Mouse (Mus musculus): Measurements from ENCODE around the gene Gm47289. TPM values are rescaled to one million over a fixed set of nuclear protein-coding genes. Genes with fewer than 3 reads are reported as not detected.
A peak's percentile ranks its signal among the peaks of the same experiment; 100 is the strongest.

Gm47289 gene
- polyA plus RNA-seq, 2 experiments: not detected

DNA sequence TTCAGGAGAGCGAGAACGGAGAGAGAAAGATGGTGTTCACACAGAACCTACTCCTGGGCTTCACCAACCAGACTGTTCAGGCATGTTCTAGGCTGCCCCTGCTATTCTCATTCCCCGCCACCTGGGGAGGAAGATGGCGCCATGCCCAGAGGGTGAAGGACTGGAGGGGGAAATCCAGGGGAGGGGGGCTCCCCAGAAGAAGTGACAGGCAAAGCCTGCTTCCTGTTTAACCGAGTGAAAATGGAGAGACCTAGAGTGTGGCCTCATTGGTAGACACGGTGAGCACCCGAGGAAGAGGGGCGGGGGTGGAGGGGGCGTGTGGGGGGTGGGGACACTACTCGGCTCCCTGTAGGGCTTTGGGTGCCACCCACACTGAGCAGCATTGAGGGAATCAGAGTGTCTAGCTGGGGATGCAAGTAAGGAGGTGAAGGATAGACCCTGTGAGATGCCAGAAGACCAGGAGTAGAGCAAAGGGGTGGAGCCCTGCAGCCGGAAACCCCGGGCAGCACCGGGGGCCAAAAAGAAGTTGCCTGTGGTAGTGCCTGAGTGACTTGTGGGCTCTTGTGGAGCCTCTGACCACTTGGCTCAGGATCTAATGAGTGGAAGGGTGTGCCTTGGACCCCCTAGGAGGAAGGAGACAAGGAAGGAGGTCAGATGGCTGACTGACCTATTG, 12.7 kb upstream of the Gm47289 start:
- Histone ChIP-seq H3K27ac (no peak overlapping the region), H3K4me3 (ENCODE audit: insufficient read depth in 1 of 2, low read depth in 2 of 2, low read length in 2 of 2) (no peak overlapping the region), H3K27me3 (ENCODE audit: control insufficient read depth, insufficient read depth, low read length) (no peaks in the 10 kb centered on the region), H3K9ac (replicated peaks) (no peak overlapping the region), H3K9me3 (ENCODE audit: control insufficient read depth, low read length) (no peaks in the 10 kb centered on the region), H3K4me2 (ENCODE audit: low read depth) (no peak overlapping the region), H3K4me1 (replicated peaks; ENCODE audit: control insufficient read depth in 2 of 2, insufficient read depth in 2 of 2, low read length in 1 of 2) (no peaks in the 10 kb centered on the region), H3K36me3 (replicated peaks; ENCODE audit: control insufficient read depth, insufficient read depth, low read depth) (no peaks in the 10 kb centered on the region)
- 58% methylated on average over 13 of the region's 13 CpGs for WGBS (ENCODE audit: insufficient replicate concordance)
- DNase-seq (ENCODE audit: low read depth in 3 of 3, low spot score in 3 of 3) (no peak), ATAC-seq (ENCODE audit: insufficient read depth) (no peak)
- no peak for TF ChIP-seq EP300 (IDR thresholded peaks at IDR 0.05; ENCODE audit: low read depth)
- TF ChIP-seq CTCF (IDR thresholded peaks at IDR 0.05; ENCODE audit: low read depth): no peak

DNA sequence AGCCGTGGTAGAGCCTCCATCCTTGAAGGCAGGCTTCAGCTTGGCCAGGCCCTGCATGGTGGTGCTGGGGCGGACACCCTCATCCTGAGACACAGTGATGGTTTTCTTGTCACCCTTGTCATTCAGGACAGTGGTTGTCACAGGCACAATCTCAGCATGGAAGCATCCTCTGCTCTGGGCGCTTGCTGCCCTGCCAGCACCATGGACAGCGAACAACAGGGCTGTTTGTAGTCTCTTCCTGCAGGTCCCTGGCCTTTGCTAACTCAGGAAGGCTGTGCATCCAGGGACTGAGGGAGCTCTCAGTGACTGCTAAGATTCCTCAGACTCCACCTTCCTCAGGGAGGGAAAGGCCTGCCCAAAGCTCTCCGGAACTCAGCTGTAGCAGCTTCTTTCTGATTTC, 9.4 kb upstream of the Gm47289 start:
- no peaks in the 10 kb centered on the region for H3K36me3 ChIP-seq (replicated peaks; ENCODE audit: control insufficient read depth, insufficient read depth, low read depth)
- no peak overlapping the region for H3K27ac ChIP-seq
- TF ChIP-seq EP300 (IDR thresholded peaks at IDR 0.05; ENCODE audit: low read depth): no peak
- TF ChIP-seq CTCF (IDR thresholded peaks at IDR 0.05; ENCODE audit: low read depth): no peak
- no peaks in the 10 kb centered on the region for H3K9me3 ChIP-seq (ENCODE audit: control insufficient read depth, low read length)
- 15% methylated on average over 5 of the region's 5 CpGs for WGBS (ENCODE audit: insufficient replicate concordance)
- no peak overlapping the region for H3K4me2 ChIP-seq (ENCODE audit: low read depth)
- ATAC-seq (ENCODE audit: insufficient read depth): no peak
- H3K27me3 ChIP-seq (ENCODE audit: control insufficient read depth, insufficient read depth, low read length): no peaks in the 10 kb centered on the region
- H3K4me3 ChIP-seq (ENCODE audit: insufficient read depth in 1 of 2, low read depth in 2 of 2, low read length in 2 of 2): no peak overlapping the region
- DNase-seq (ENCODE audit: low read depth in 3 of 3, low spot score in 3 of 3): no peak
- no peaks in the 10 kb centered on the region for H3K4me1 ChIP-seq (replicated peaks; ENCODE audit: control insufficient read depth in 2 of 2, insufficient read depth in 2 of 2, low read length in 1 of 2)
- H3K9ac ChIP-seq (replicated peaks): no peak overlapping the region

DNA sequence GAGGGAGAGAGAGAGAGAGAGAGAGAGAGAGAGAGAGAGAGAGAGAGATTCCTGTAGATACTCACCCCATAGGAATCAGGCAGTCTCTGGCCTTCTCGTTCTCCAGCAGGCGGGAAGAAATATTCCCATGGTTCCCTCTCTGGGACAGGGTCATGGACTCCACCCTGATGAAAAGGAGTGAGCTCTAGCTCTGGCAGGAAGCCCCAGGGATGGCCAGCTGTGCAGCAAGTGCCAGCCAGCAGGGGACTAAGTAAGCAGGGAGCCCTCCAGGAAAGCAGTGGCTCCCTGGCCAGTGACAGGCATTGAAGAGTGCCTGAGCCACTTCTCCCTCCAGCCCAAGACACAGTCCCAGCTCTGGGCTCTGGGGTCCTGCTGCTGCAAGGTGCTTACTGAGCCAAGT, 7.2 kb upstream of the Gm47289 start:
- WGBS (ENCODE audit: insufficient replicate concordance): 61% methylated on average over 2 of the region's 2 CpGs
- DNase-seq (ENCODE audit: low read depth in 3 of 3, low spot score in 3 of 3) (no peak), ATAC-seq (ENCODE audit: insufficient read depth) (no peak)
- Histone ChIP-seq H3K4me3 (ENCODE audit: insufficient read depth in 1 of 2, low read depth in 2 of 2, low read length in 2 of 2) (no peak overlapping the region), H3K4me1 (replicated peaks; ENCODE audit: control insufficient read depth in 2 of 2, insufficient read depth in 2 of 2, low read length in 1 of 2) (no peaks in the 10 kb centered on the region), H3K4me2 (ENCODE audit: low read depth) (no peak overlapping the region), H3K36me3 (replicated peaks; ENCODE audit: control insufficient read depth, insufficient read depth, low read depth) (no peaks in the 10 kb centered on the region), H3K27me3 (ENCODE audit: control insufficient read depth, insufficient read depth, low read length) (peaks cover 7% of the 10 kb centered on the region), H3K9me3 (ENCODE audit: control insufficient read depth, low read length) (no peaks in the 10 kb centered on the region), H3K9ac (replicated peaks) (no peak overlapping the region), H3K27ac (no peak overlapping the region)
- TF ChIP-seq EP300 (IDR thresholded peaks at IDR 0.05; ENCODE audit: low read depth): no peak
- no peak for TF ChIP-seq CTCF (IDR thresholded peaks at IDR 0.05; ENCODE audit: low read depth)

DNA sequence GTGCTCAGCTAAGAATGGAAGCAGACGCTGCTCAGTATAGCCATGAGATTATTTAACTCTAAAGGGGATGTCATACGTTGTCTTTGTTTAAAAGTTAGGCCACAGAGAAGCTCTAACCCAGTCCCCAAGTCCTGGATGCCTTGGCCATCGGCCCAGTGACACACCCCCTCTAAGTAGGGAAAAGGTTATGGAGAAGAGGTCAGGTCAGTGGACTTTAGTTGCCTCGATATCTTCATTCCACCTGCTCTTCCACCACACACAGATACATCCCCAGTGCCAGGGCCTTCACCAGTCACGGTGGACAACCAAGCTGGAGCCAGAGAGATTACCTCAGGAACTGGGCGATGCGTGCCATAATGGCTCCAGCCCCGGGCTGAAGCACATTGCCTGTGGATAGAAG, 3.5 kb upstream of the Gm47289 start:
- Histone ChIP-seq H3K27ac (no peak overlapping the region), H3K36me3 (replicated peaks; ENCODE audit: control insufficient read depth, insufficient read depth, low read depth) (no peaks in the 10 kb centered on the region), H3K4me1 (replicated peaks; ENCODE audit: control insufficient read depth in 2 of 2, insufficient read depth in 2 of 2, low read length in 1 of 2) (0 out of 4 replicates have a peak, but pooled peaks cover 0 to 3% of the 10 kb centered on the region in 2 experiments), H3K9me3 (ENCODE audit: control insufficient read depth, low read length) (no peaks in the 10 kb centered on the region), H3K9ac (replicated peaks) (no peak overlapping the region), H3K27me3 (ENCODE audit: control insufficient read depth, insufficient read depth, low read length) (peaks cover 7% of the 10 kb centered on the region), H3K4me3 (ENCODE audit: insufficient read depth in 1 of 2, low read depth in 2 of 2, low read length in 2 of 2) (no peak overlapping the region), H3K4me2 (ENCODE audit: low read depth) (no peak overlapping the region)
- no peak for TF ChIP-seq CTCF (IDR thresholded peaks at IDR 0.05; ENCODE audit: low read depth)
- WGBS (ENCODE audit: insufficient replicate concordance): 50% methylated on average over 8 of the region's 8 CpGs
- ATAC-seq (ENCODE audit: insufficient read depth) (no peak), DNase-seq (ENCODE audit: low read depth in 3 of 3, low spot score in 3 of 3) (no peak)

DNA sequence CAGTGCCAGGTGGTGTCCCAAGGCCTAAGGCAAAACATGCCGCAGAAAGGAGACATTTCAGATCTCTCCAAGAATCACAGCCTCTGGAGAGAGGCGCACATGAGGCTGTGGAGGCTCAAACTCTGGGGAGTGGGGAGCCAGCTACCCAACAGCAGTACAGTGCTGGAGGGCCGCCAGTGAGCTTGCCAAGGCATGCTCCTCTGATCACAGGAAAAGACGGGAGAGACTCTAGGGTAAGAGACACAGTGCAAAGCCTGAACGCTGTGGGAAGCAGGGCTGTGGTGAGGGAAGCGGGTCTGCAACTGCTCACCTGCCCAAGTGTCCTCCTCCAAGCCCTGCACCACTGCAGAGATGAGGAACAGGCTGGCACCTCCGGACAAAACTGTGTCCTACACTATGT, 3.1 kb upstream of the Gm47289 start:
- peaks cover 7% of the 10 kb centered on the region for H3K27me3 ChIP-seq (ENCODE audit: control insufficient read depth, insufficient read depth, low read length)
- no peak for ATAC-seq (ENCODE audit: insufficient read depth)
- WGBS (ENCODE audit: insufficient replicate concordance): 38% methylated on average over 7 of the region's 7 CpGs
- no peaks in the 10 kb centered on the region for H3K36me3 ChIP-seq (replicated peaks; ENCODE audit: control insufficient read depth, insufficient read depth, low read depth)
- no peak overlapping the region for H3K27ac ChIP-seq
- no peak for TF ChIP-seq CTCF (IDR thresholded peaks at IDR 0.05; ENCODE audit: low read depth)
- no peak for TF ChIP-seq EP300 (IDR thresholded peaks at IDR 0.05; ENCODE audit: low read depth)
- H3K4me1 ChIP-seq (replicated peaks; ENCODE audit: control insufficient read depth in 2 of 2, insufficient read depth in 2 of 2, low read length in 1 of 2): 0 out of 4 replicates have a peak, but pooled peaks cover 0 to 3% of the 10 kb centered on the region in 2 experiments
- no peak overlapping the region for H3K4me3 ChIP-seq (ENCODE audit: insufficient read depth in 1 of 2, low read depth in 2 of 2, low read length in 2 of 2)
- H3K4me2 ChIP-seq (ENCODE audit: low read depth): peak overlapping the region; percentile 50; the same call in 1 of the 2 replicates
- H3K9me3 ChIP-seq (ENCODE audit: control insufficient read depth, low read length): no peaks in the 10 kb centered on the region
- no peak for DNase-seq (ENCODE audit: low read depth in 3 of 3, low spot score in 3 of 3)
- no peak overlapping the region for H3K9ac ChIP-seq (replicated peaks)

Data from liver, embryonic 14.5 days (tissue).